Mouse (Mus musculus) liver, embryonic 14.5 days (tissue): ENCODE data around the gene Focad. TPM values are rescaled to one million over a fixed set of nuclear protein-coding genes. Genes with fewer than 3 reads are reported as not detected.

ENCODE experiments used
- ATAC-seq: fragments of 200-750 bp; cut with Nextera tagmentation; 2 replicates; pipeline ENCODE4 v1.8.0; 2017; ENCODE audit warnings: moderate number of reproducible peaks, mild to moderate bottlenecking, moderate library complexity; ENCODE audit not compliant: insufficient read depth
- DNase-seq, 3 experiments: peaks; one replicate each; pipeline ENCODE4 v3.0.0-alpha.2; 2012 to 2013; ENCODE audit warnings: low read depth in 3 of 3, low spot score in 3 of 3
- H3K27ac ChIP-seq: fragments of 300-500 bp; sonication (generic); 2 replicates; pipeline ENCODE4 v1.5.1; 2014; ENCODE audit warnings: moderate library complexity, mild to moderate bottlenecking, control low read depth, inconsistent platforms
- H3K27me3 ChIP-seq: fragments of 300-500 bp; sonication (generic); 2 replicates; pipeline ENCODE4 v1.6.1; 2014; ENCODE audit warnings: mild to moderate bottlenecking, low read length, moderate library complexity; ENCODE audit not compliant: control insufficient read depth, insufficient read depth
- H3K36me3 ChIP-seq: fragments of 300-500 bp; sonication (generic); replicated peaks from 2 replicates; pipeline ENCODE4 v1.6.1; 2014; ENCODE audit warnings: low read depth; ENCODE audit not compliant: control insufficient read depth, insufficient read depth
- H3K4me1 ChIP-seq, 2 experiments: fragments of 200-500 bp in 1 of 2; fragments of 300-500 bp in 1 of 2; sonication (generic) in 1 of 2; replicated peaks; 2 replicates each; pipeline ENCODE4 v1.6.1; 2012 to 2014; ENCODE audit warnings: antibody characterized with exemption in 1 of 2, inconsistent platforms in 1 of 2, low read length in 1 of 2; ENCODE audit not compliant: control insufficient read depth in 2 of 2, insufficient read depth in 2 of 2
- H3K4me2 ChIP-seq: fragments of 300-500 bp; sonication (generic); 2 replicates; pipeline ENCODE4 v1.6.1; 2014; ENCODE audit warnings: low read depth, mild to moderate bottlenecking, control low read depth, moderate library complexity
- H3K4me3 ChIP-seq, 2 experiments: fragments of 200-500 bp in 1 of 2; fragments of 300-500 bp in 1 of 2; sonication (generic) in 1 of 2; 2 replicates each; pipeline ENCODE4 v1.5.1; 2012 to 2014; ENCODE audit warnings: low read depth in 2 of 2, low read length in 2 of 2, mild to moderate bottlenecking in 2 of 2, control low read depth in 1 of 2, inconsistent platforms in 1 of 2, moderate library complexity in 1 of 2; ENCODE audit not compliant: insufficient read depth in 1 of 2
- H3K9ac ChIP-seq: fragments of 300-500 bp; sonication (generic); replicated peaks from 2 replicates; pipeline ENCODE4 v1.6.1; 2014; ENCODE audit warnings: mild to moderate bottlenecking, control low read depth, moderate library complexity
- H3K9me3 ChIP-seq: fragments of 300-500 bp; sonication (generic); 2 replicates; pipeline ENCODE4 v1.6.1; 2016; ENCODE audit warnings: low read length, mixed read lengths; ENCODE audit not compliant: control insufficient read depth
- CTCF ChIP-seq: IDR thresholded peaks from 2 replicates; pipeline ENCODE4 v1.5.1; 2016; ENCODE audit warnings: antibody characterized with exemption, low read depth, control low read depth
- EP300 ChIP-seq: IDR thresholded peaks from 2 replicates; pipeline ENCODE4 v1.6.1; 2016; ENCODE audit warnings: antibody characterized with exemption, low read depth
- WGBS: fragments of 180-500 bp; shearing (Covaris S2); extraction: QIAGEN DNeasy Blood & Tissue Kit; methylation state at CpG from one replicate; pipeline ENCODE4 v1.1.7; 2014; ENCODE audit not compliant: insufficient replicate concordance; 5-methylcytosine and 5-hydroxymethylcytosine counted together
- polyA plus RNA-seq, 2 experiments: library from polyadenylated mRNA; depleted of rRNA in 1 of 2; stranded (reverse) in 1 of 2; unstranded in 1 of 2; fragments of >200 nt; fragmentation: Nextera tagmentation in 1 of 2; extraction: Ambion mirVana in 1 of 2; gene quantifications; 2 replicates each; pipeline versions ENCODE4 v1.2.1 to v1.2.3; 2012 to 2014

Focad gene
- polyA plus RNA-seq, 2 experiments: 5.2 to 8.9 TPM

GRCm38 (mm10) chr4:88338130-88338529 lies 243.7 kb downstream of the Focad start:
- DNase-seq (no peak), ATAC-seq (no peak)
- Histone ChIP-seq H3K4me3 (no peak overlapping the region), H3K4me1 (no peaks in the 10 kb centered on the region), H3K27ac (no peak overlapping the region), H3K36me3 (no peaks in the 10 kb centered on the region), H3K9ac (no peak overlapping the region), H3K27me3 (no peaks in the 10 kb centered on the region), H3K4me2 (no peak overlapping the region), H3K9me3 (no peaks in the 10 kb centered on the region)
- 82% methylated on average over 5 of the region's 5 CpGs for WGBS
- no peak for TF ChIP-seq EP300
- no peak for TF ChIP-seq CTCF

GRCm38 (mm10) chr4:88344468-88344867 lies 250.0 kb downstream of the Focad start:
- Histone ChIP-seq H3K27ac (no peak overlapping the region), H3K4me2 (no peak overlapping the region), H3K4me3 (no peak overlapping the region), H3K9me3 (no peaks in the 10 kb centered on the region), H3K9ac (no peak overlapping the region), H3K36me3 (no peaks in the 10 kb centered on the region), H3K4me1 (no peaks in the 10 kb centered on the region), H3K27me3 (no peaks in the 10 kb centered on the region)
- TF ChIP-seq EP300 (no peak), CTCF (no peak)
- ATAC-seq: no peak
- no peak for DNase-seq
- 87% methylated on average over 11 of the region's 11 CpGs for WGBS

- no peaks in the 10 kb centered on the region for H3K36me3 ChIP-seq
- H3K9me3 ChIP-seq: no peaks in the 10 kb centered on the region
- H3K4me3 ChIP-seq: no peak overlapping the region
- WGBS: 61% methylated on average over 4 of the region's 4 CpGs
- no peaks in the 10 kb centered on the region for H3K27me3 ChIP-seq
- H3K4me2 ChIP-seq: no peak overlapping the region
- DNase-seq (no peak), ATAC-seq (no peak)
- TF ChIP-seq EP300: no peak
- no peak for TF ChIP-seq CTCF
- no peaks in the 10 kb centered on the region for H3K4me1 ChIP-seq
- H3K9ac ChIP-seq: no peak overlapping the region
- H3K27ac ChIP-seq: no peak overlapping the region
Observed at GRCm38 (mm10) chr4:88345065-88345464, 250.6 kb downstream of the Focad start.

GRCm38 (mm10) chr4:88345938-88346337 lies 251.5 kb downstream of the Focad start:
- Histone ChIP-seq H3K4me1 (no peaks in the 10 kb centered on the region), H3K9ac (no peak overlapping the region), H3K27me3 (no peaks in the 10 kb centered on the region), H3K36me3 (no peaks in the 10 kb centered on the region), H3K4me3 (no peak overlapping the region), H3K27ac (no peak overlapping the region), H3K4me2 (no peak overlapping the region), H3K9me3 (no peaks in the 10 kb centered on the region)
- DNase-seq: no peak
- ATAC-seq: no peak
- TF ChIP-seq CTCF (no peak), EP300 (no peak)
- WGBS: 79% methylated on average over 8 of the region's 8 CpGs

GRCm38 (mm10) chr4:88350910-88351309 lies 256.5 kb downstream of the Focad start:
- Histone ChIP-seq H3K9ac (no peak overlapping the region), H3K9me3 (no peaks in the 10 kb centered on the region), H3K36me3 (no peaks in the 10 kb centered on the region), H3K27me3 (no peaks in the 10 kb centered on the region), H3K27ac (no peak overlapping the region), H3K4me2 (no peak overlapping the region), H3K4me1 (no peaks in the 10 kb centered on the region), H3K4me3 (no peak overlapping the region)
- 8% methylated on average over 4 of the region's 4 CpGs for WGBS
- peak; percentile 90 for TF ChIP-seq CTCF
- no peak for TF ChIP-seq EP300
- peak; percentile 45; the same call in 1 of the 2 replicates for ATAC-seq
- DNase-seq: peak; percentile 38 to 51 (median 41)
